Comparison of ENCODE assay signal across 8 mouse cellular contexts in genomic region chr2:122739023-122739422, GRCm38 (mm10). TPM values are rescaled to one million over a fixed set of nuclear protein-coding genes. Genes with fewer than 3 reads are reported as not detected.
DNase-seq lines count a peak whose midpoint lies in the region; ATAC-seq and TF ChIP-seq lines count a peak whose summit lies in the region.

No protein-coding gene starts in this region.

- H3K36me3 ChIP-seq in hindbrain, embryonic 12.5 days, result peaks cover 5% of the 10 kb centered on the region; the same call in 1 of the 2 replicates
- H3K36me3 ChIP-seq in midbrain, embryonic 15.5 days (replicated peaks), result peaks cover 3% of the 10 kb centered on the region; the same call in 1 of the 2 replicates

- peak overlapping the region; percentile 94 for H3K9ac ChIP-seq in hindbrain, embryonic 12.5 days
- H3K9ac ChIP-seq in midbrain, embryonic 15.5 days, result peak overlapping the region; percentile 93

- peak in 1 of 2 experiments; percentile 5 for DNase-seq in layer of hippocampus, adult 2 months (ENCODE audit: low spot score in 2 of 2)
- no peak for DNase-seq in layer of hippocampus, adult 8-10 months (ENCODE audit: low spot score in 2 of 2)
- DNase-seq in ovary, postnatal 10 days (ENCODE audit: low spot score), result no peak
- DNase-seq in adrenal gland, postnatal 36 days, result no peak
- no peak for DNase-seq in cerebellum, adult 11-12 months

- TF ChIP-seq CTCF in layer of hippocampus, adult 2 months (conservative IDR thresholded peaks at IDR 0.05), result no peak; the same call in 1 of the 2 replicates
- no peak for TF ChIP-seq CTCF in bone marrow, adult 2 months (IDR thresholded peaks at IDR 0.05; ENCODE audit: control insufficient read depth, insufficient read depth, low read length)

- H3K27ac ChIP-seq in layer of hippocampus, adult 2 months, result peak overlapping the region; percentile 98
- no peak overlapping the region for H3K27ac ChIP-seq in bone marrow, adult 2 months (ENCODE audit: control insufficient read depth, insufficient read depth, low read depth, low read length, poor library complexity)
- H3K27ac ChIP-seq in hindbrain, embryonic 12.5 days, result peak overlapping the region; percentile 95; the same call in 1 of the 2 replicates
- H3K27ac ChIP-seq in midbrain, embryonic 15.5 days, result peak overlapping the region; percentile 95

- no peaks in the 10 kb centered on the region for H3K4me1 ChIP-seq in bone marrow, adult 2 months (ENCODE audit: control insufficient read depth, insufficient read depth, low read length)
- H3K4me1 ChIP-seq in hindbrain, embryonic 12.5 days, result peaks cover 11% of the 10 kb centered on the region
- H3K4me1 ChIP-seq in midbrain, embryonic 15.5 days, result peaks cover 20% of the 10 kb centered on the region

- peaks cover 14% of the 10 kb centered on the region for H3K27me3 ChIP-seq in hindbrain, embryonic 12.5 days
- H3K27me3 ChIP-seq in midbrain, embryonic 15.5 days (replicated peaks), result peaks cover 6% of the 10 kb centered on the region; the same call in 1 of the 2 replicates

- H3K4me3 ChIP-seq in layer of hippocampus, adult 2 months, result peak overlapping the region; percentile 75
- H3K4me3 ChIP-seq in bone marrow, adult 2 months (replicated peaks; ENCODE audit: control insufficient read depth, low read depth, low read length), result peak overlapping the region; percentile 98
- peak overlapping the region; percentile 90 for H3K4me3 ChIP-seq in hindbrain, embryonic 12.5 days
- peak overlapping the region; percentile 88 for H3K4me3 ChIP-seq in midbrain, embryonic 15.5 days

- H3K4me2 ChIP-seq in hindbrain, embryonic 12.5 days (replicated peaks), result peak overlapping the region; percentile 63
- H3K4me2 ChIP-seq in midbrain, embryonic 15.5 days, result peak overlapping the region; percentile 75

- no peak for TF ChIP-seq POLR2A in bone marrow, adult 2 months (IDR thresholded peaks at IDR 0.05; ENCODE audit: borderline replicate concordance, control insufficient read depth, low read depth, low read length)

- ATAC-seq in hindbrain, embryonic 12.5 days (ENCODE audit: low FRiP score), result no peak
- ATAC-seq in midbrain, embryonic 15.5 days (replicated peaks), result no peak

- WGBS in bone marrow, adult 2 months, result 14% methylated on average over 7 of the region's 7 CpGs
- WGBS in hindbrain, embryonic 12.5 days, result 38% methylated on average over 7 of the region's 7 CpGs
- WGBS in midbrain, embryonic 15.5 days, result 34% methylated on average over 7 of the region's 7 CpGs

- H3K9me3 ChIP-seq in hindbrain, embryonic 12.5 days (replicated peaks), result no peaks in the 10 kb centered on the region
- no peaks in the 10 kb centered on the region for H3K9me3 ChIP-seq in midbrain, embryonic 15.5 days

RNA-seq across cellular contexts. Expression of gene Bloc1s6, which starts 0.7 kb away (rescaled TPM):
- 10 to 100 TPM; 19.5 to 24.8 TPM for total RNA-seq in layer of hippocampus, adult 2 months (2021)
- total RNA-seq in layer of hippocampus, adult 8-10 months (2022), result 10 to 100 TPM; 19.5 to 24.1 (median 21.1) TPM
- 9.5 and 11.4 TPM in 2 replicates for polyA plus RNA-seq in bone marrow, adult 2 months (2011; ENCODE audit: insufficient read depth, insufficient read length, low replicate concordance, missing spikeins)
- polyA plus RNA-seq in hindbrain, embryonic 12.5 days (2016; fragmentation: Nextera tagmentation; extraction: Ambion mirVana), result 71.8 and 73.9 TPM in 2 replicates
- polyA plus RNA-seq in midbrain, embryonic 15.5 days (2015; fragmentation: Nextera tagmentation; extraction: Ambion mirVana), result 105 and 113 TPM in 2 replicates
- 10 to 100 TPM; 24.5 to 29.8 TPM for total RNA-seq in adrenal gland, postnatal 36 days (2021)

RNA-seq across cellular contexts. Expression of gene Sqor, which starts 26.0 kb away (rescaled TPM):
- 1 to 10 TPM; 4.3 to 5.5 TPM for total RNA-seq in layer of hippocampus, adult 2 months (2021)
- 10 to 100 TPM in 1 of 4 experiments, 1 to 10 TPM in 3; 7.8 to 14.8 (median 8.1) TPM for total RNA-seq in layer of hippocampus, adult 8-10 months (2022)
- polyA plus RNA-seq in bone marrow, adult 2 months (2011; ENCODE audit: insufficient read depth, insufficient read length, low replicate concordance, missing spikeins), result 49.3 and 84.1 TPM in 2 replicates
- polyA plus RNA-seq in hindbrain, embryonic 12.5 days (2016; fragmentation: Nextera tagmentation; extraction: Ambion mirVana), result 3.1 and 3.8 TPM in 2 replicates
- polyA plus RNA-seq in midbrain, embryonic 15.5 days (2015; fragmentation: Nextera tagmentation; extraction: Ambion mirVana), result 2.2 and 2.5 TPM in 2 replicates
- 10 to 100 TPM; 57.2 to 63.0 TPM for total RNA-seq in adrenal gland, postnatal 36 days (2021)

RNA-seq across cellular contexts. Expression of gene Slc30a4, which starts 36.6 kb away (rescaled TPM):
- total RNA-seq in layer of hippocampus, adult 2 months (2021), result 10 to 100 TPM; 27.4 to 29.2 TPM
- 10 to 100 TPM; 30.2 to 35.3 (median 33.0) TPM for total RNA-seq in layer of hippocampus, adult 8-10 months (2022)
- 0.18 and 2.8 TPM in 2 replicates for polyA plus RNA-seq in bone marrow, adult 2 months (2011; ENCODE audit: insufficient read depth, insufficient read length, low replicate concordance, missing spikeins)
- 11.8 and 12.8 TPM in 2 replicates for polyA plus RNA-seq in hindbrain, embryonic 12.5 days (2016; fragmentation: Nextera tagmentation; extraction: Ambion mirVana)
- 6.1 and 6.3 TPM in 2 replicates for polyA plus RNA-seq in midbrain, embryonic 15.5 days (2015; fragmentation: Nextera tagmentation; extraction: Ambion mirVana)
- 10 to 100 TPM; 29.4 to 37.7 TPM for total RNA-seq in adrenal gland, postnatal 36 days (2021)
